Mouse (Mus musculus): ENCODE measurements around the gene Fntb. TPM values are rescaled to one million over a fixed set of nuclear protein-coding genes. Genes with fewer than 3 reads are reported as not detected.

Gene Fntb
- polyA plus RNA-seq, 1 experiment from 2014 or later: 48.8 TPM

DNA sequence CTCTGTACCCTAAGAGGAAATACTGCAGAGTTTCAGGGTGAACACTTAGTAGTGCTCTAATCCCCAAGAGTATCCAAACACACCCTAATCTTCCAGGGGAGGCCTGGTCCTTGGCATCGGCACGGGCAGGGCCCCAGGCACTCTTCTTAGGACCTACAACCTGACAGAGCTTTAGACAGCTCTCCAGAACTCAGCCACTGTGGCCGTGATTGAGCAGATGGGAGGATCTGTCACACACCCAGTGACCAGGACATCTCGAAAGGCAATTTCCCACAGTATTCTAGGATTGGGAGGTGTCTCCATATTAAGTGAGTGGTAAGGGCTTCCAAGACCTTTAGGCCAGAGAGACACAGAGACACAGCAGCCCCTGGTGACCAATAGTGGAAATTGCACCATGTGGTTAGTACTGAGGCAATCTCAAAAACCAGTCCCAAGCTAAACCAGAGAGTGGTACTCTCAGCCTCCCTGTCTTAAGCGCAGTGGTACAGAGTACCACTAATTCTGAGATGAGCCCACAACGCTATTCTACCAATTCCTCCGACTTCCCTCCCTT, 38.4 kb downstream of the Fntb start:
- Histone ChIP-seq H3K9ac (ENCODE audit: low read length) (no peak overlapping the region), H3K4me1 (ENCODE audit: control insufficient read depth, insufficient read depth, low read length) (no peaks in the 10 kb centered on the region), H3K9me3 (ENCODE audit: control insufficient read depth, low read length) (no peaks in the 10 kb centered on the region), H3K27ac (replicated peaks; ENCODE audit: low read depth, low read length) (no peak overlapping the region), H3K4me3 (ENCODE audit: low read depth, low read length) (no peak overlapping the region), H3K4me2 (ENCODE audit: low read depth, severe bottlenecking) (no peak overlapping the region), H3K36me3 (ENCODE audit: control insufficient read depth, insufficient read depth, low read length) (no peaks in the 10 kb centered on the region), H3K27me3 (ENCODE audit: control insufficient read depth, insufficient read depth, low read length) (no peaks in the 10 kb centered on the region)
- 52% methylated on average over 7 of the region's 7 CpGs for WGBS
- DNase-seq (ENCODE audit: low spot score) (peak; percentile 63), ATAC-seq (ENCODE audit: insufficient number of reproducible peaks, low FRiP score, low TSS enrichment, low read depth) (no peak)

DNA sequence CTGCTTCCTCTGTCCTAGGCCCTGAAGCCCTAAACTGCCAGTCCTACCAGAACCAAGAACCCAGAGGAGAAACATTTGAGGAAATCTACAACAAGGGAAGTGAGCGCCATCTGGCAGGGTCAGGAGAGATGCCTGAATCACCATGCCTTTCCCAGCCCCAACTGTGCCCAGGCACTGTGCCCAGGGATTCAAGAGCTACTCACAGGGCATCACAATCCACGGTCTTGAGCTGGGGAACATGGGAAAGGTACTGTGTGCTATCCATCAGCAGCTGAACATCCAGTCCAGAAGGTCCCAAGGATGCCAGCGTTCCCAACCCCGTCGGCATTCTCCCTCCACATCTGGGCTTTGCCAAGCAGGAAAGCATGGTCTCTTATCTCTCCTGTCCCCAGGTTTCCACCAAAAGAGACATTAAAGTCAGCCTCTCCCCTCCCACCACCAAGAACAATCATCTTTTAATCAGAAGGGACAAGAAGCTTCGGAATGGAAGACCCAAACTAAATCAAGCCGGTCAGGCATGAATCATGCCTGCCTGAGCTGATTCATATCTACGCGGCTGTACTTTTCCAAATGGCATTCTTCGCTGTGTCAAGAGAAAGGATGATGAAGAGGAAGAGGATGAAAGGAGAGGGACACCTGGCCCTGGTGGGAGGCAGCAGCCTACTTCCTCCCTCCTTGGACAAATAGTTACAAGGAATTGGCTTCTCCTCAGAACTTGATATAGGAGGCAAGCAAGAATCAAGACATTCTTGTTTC, 39.8 kb downstream of the Fntb start:
- WGBS: 92% methylated on average over 10 of the region's 10 CpGs
- no peak overlapping the region for H3K4me2 ChIP-seq (ENCODE audit: low read depth, severe bottlenecking)
- no peak overlapping the region for H3K27ac ChIP-seq (replicated peaks; ENCODE audit: low read depth, low read length)
- H3K27me3 ChIP-seq (ENCODE audit: control insufficient read depth, insufficient read depth, low read length): no peaks in the 10 kb centered on the region
- no peaks in the 10 kb centered on the region for H3K36me3 ChIP-seq (ENCODE audit: control insufficient read depth, insufficient read depth, low read length)
- H3K9ac ChIP-seq (ENCODE audit: low read length): no peak overlapping the region
- H3K4me3 ChIP-seq (ENCODE audit: low read depth, low read length): no peak overlapping the region
- no peaks in the 10 kb centered on the region for H3K9me3 ChIP-seq (ENCODE audit: control insufficient read depth, low read length)
- ATAC-seq (ENCODE audit: insufficient number of reproducible peaks, low FRiP score, low TSS enrichment, low read depth): no peak
- no peaks in the 10 kb centered on the region for H3K4me1 ChIP-seq (ENCODE audit: control insufficient read depth, insufficient read depth, low read length)
- DNase-seq (ENCODE audit: low spot score): no peak

GRCm38 (mm10) chr12:76807796-76808195, 42.4 kb downstream of the Fntb start:
- DNase-seq (ENCODE audit: low spot score): no peak
- Histone ChIP-seq H3K4me1 (ENCODE audit: control insufficient read depth, insufficient read depth, low read length) (no peaks in the 10 kb centered on the region), H3K4me2 (ENCODE audit: low read depth, severe bottlenecking) (no peak overlapping the region), H3K27ac (replicated peaks; ENCODE audit: low read depth, low read length) (no peak overlapping the region), H3K9me3 (ENCODE audit: control insufficient read depth, low read length) (no peaks in the 10 kb centered on the region), H3K4me3 (ENCODE audit: low read depth, low read length) (no peak overlapping the region), H3K36me3 (ENCODE audit: control insufficient read depth, insufficient read depth, low read length) (no peaks in the 10 kb centered on the region), H3K27me3 (ENCODE audit: control insufficient read depth, insufficient read depth, low read length) (no peaks in the 10 kb centered on the region), H3K9ac (ENCODE audit: low read length) (no peak overlapping the region)
- WGBS: 81% methylated on average over 10 of the region's 10 CpGs
- no peak for ATAC-seq (ENCODE audit: insufficient number of reproducible peaks, low FRiP score, low TSS enrichment, low read depth)

DNA sequence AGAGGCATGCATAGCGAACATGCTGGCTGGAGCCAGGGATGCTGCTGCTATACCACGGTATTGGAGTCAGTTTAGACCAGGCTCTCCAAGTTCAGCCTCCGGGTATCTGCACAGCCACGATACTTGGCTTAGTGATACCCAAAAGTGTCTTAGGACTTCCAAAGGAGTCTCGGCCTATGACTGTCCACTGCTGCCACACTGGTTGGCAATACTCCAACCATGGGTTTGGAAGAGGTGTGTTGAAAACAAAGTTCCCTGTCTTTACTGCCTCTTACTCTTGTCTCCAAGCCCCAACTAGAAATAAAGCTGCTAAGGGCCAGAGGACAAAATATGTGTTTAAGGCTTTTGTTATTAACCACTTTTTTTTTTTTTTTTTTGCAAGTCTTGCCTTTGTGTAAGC, 45.1 kb downstream of the Fntb start:
- 89% methylated on average over 5 of the region's 5 CpGs for WGBS

DNA sequence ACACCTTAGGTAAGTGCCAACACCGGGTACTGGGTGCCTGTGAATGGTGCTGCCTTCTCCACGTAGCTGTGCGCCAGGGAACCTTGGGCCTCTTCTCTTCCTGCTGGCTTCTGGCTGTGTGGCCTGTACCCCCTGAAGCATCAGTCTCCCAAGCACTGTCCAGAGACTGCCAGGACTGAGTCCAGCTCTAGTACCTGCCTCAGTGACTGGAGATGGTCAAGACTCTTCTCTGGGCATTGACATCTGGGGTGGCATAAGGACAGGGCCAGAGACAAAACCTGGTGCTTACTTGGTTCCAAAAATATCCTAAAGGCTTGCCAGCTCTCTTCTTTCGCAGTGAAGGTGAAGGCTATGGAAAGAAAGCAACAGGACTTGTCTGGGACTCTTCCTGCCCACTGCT, 45.6 kb downstream of the Fntb start:
- no peak for DNase-seq (ENCODE audit: low spot score)
- Histone ChIP-seq H3K9ac (ENCODE audit: low read length) (no peak overlapping the region), H3K4me3 (ENCODE audit: low read depth, low read length) (no peak overlapping the region), H3K4me2 (ENCODE audit: low read depth, severe bottlenecking) (no peak overlapping the region), H3K27me3 (ENCODE audit: control insufficient read depth, insufficient read depth, low read length) (no peaks in the 10 kb centered on the region), H3K4me1 (ENCODE audit: control insufficient read depth, insufficient read depth, low read length) (no peaks in the 10 kb centered on the region), H3K36me3 (ENCODE audit: control insufficient read depth, insufficient read depth, low read length) (no peaks in the 10 kb centered on the region), H3K27ac (replicated peaks; ENCODE audit: low read depth, low read length) (no peak overlapping the region), H3K9me3 (ENCODE audit: control insufficient read depth, low read length) (no peaks in the 10 kb centered on the region)
- no peak for ATAC-seq (ENCODE audit: insufficient number of reproducible peaks, low FRiP score, low TSS enrichment, low read depth)
- 89% methylated on average over 4 of the region's 4 CpGs for WGBS

More for the DNA sequence above, 45.1 kb downstream of the Fntb start:
- Histone ChIP-seq H3K9me3 (ENCODE audit: control insufficient read depth, low read length) (no peaks in the 10 kb centered on the region), H3K36me3 (ENCODE audit: control insufficient read depth, insufficient read depth, low read length) (no peaks in the 10 kb centered on the region), H3K27ac (replicated peaks; ENCODE audit: low read depth, low read length) (no peak overlapping the region), H3K4me3 (ENCODE audit: low read depth, low read length) (no peak overlapping the region), H3K4me1 (ENCODE audit: control insufficient read depth, insufficient read depth, low read length) (no peaks in the 10 kb centered on the region), H3K9ac (ENCODE audit: low read length) (no peak overlapping the region), H3K27me3 (ENCODE audit: control insufficient read depth, insufficient read depth, low read length) (no peaks in the 10 kb centered on the region), H3K4me2 (ENCODE audit: low read depth, severe bottlenecking) (no peak overlapping the region)
- ATAC-seq (ENCODE audit: insufficient number of reproducible peaks, low FRiP score, low TSS enrichment, low read depth) (no peak), DNase-seq (ENCODE audit: low spot score) (no peak)

DNA sequence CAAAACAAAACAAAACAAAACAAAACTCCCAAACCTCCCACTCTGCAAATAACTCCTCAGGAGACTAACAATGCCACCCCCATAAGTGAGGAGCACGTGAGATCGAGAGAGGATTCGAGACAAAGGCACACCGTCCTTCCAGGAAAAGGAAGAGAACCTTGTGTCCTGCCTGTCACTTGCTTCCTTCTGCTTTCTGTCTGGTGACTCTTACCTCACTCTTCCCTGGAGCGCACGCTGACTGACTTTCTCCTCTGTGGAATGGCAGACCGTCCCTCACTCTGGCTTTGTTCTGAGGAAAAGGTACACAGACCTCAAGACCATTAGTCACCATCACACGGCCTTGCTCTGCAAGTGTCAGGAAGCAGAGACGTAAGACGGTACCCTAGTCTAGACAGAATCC, 48.2 kb downstream of the Fntb start:
- H3K36me3 ChIP-seq (ENCODE audit: control insufficient read depth, insufficient read depth, low read length): no peaks in the 10 kb centered on the region
- H3K9ac ChIP-seq (ENCODE audit: low read length): no peak overlapping the region
- ATAC-seq (ENCODE audit: insufficient number of reproducible peaks, low FRiP score, low TSS enrichment, low read depth): no peak
- WGBS: 72% methylated on average over 10 of the region's 10 CpGs
- no peak overlapping the region for H3K4me2 ChIP-seq (ENCODE audit: low read depth, severe bottlenecking)
- no peak for DNase-seq (ENCODE audit: low spot score)
- H3K27me3 ChIP-seq (ENCODE audit: control insufficient read depth, insufficient read depth, low read length): no peaks in the 10 kb centered on the region
- no peak overlapping the region for H3K27ac ChIP-seq (replicated peaks; ENCODE audit: low read depth, low read length)
- H3K4me1 ChIP-seq (ENCODE audit: control insufficient read depth, insufficient read depth, low read length): no peaks in the 10 kb centered on the region
- no peak overlapping the region for H3K4me3 ChIP-seq (ENCODE audit: low read depth, low read length)
- no peaks in the 10 kb centered on the region for H3K9me3 ChIP-seq (ENCODE audit: control insufficient read depth, low read length)

DNA sequence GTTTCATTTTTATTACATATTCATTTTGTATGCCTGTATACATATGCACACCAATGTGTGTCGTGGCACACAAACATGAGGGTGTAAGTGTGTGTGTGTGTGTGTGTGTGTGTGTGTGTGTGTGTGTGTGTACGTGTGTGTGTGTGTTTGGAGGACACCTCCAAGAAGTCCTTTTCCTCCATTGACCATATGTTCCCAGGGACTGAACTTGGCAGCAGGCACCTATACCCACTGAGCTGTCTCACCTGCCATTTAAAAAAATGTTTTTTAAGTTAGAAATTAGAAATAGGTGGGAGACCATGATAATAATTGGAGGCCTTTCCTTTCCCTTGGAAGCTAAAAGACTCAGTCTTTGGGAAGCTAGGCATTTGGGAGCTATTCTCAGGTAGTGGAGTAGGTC, 48.7 kb downstream of the Fntb start:
- Histone ChIP-seq H3K36me3 (ENCODE audit: control insufficient read depth, insufficient read depth, low read length) (no peaks in the 10 kb centered on the region), H3K4me2 (ENCODE audit: low read depth, severe bottlenecking) (no peak overlapping the region), H3K27ac (replicated peaks; ENCODE audit: low read depth, low read length) (no peak overlapping the region), H3K4me1 (ENCODE audit: control insufficient read depth, insufficient read depth, low read length) (no peaks in the 10 kb centered on the region), H3K4me3 (ENCODE audit: low read depth, low read length) (no peak overlapping the region), H3K9me3 (ENCODE audit: control insufficient read depth, low read length) (no peaks in the 10 kb centered on the region), H3K9ac (ENCODE audit: low read length) (no peak overlapping the region), H3K27me3 (ENCODE audit: control insufficient read depth, insufficient read depth, low read length) (no peaks in the 10 kb centered on the region)
- ATAC-seq (ENCODE audit: insufficient number of reproducible peaks, low FRiP score, low TSS enrichment, low read depth) (no peak), DNase-seq (ENCODE audit: low spot score) (no peak)
- WGBS: 83% methylated on average over 2 of the region's 2 CpGs

- Histone ChIP-seq H3K9ac (ENCODE audit: low read length) (no peak overlapping the region), H3K4me2 (ENCODE audit: low read depth, severe bottlenecking) (no peak overlapping the region), H3K27me3 (ENCODE audit: control insufficient read depth, insufficient read depth, low read length) (peaks cover 9% of the 10 kb centered on the region), H3K27ac (replicated peaks; ENCODE audit: low read depth, low read length) (no peak overlapping the region), H3K9me3 (ENCODE audit: control insufficient read depth, low read length) (no peaks in the 10 kb centered on the region), H3K4me1 (ENCODE audit: control insufficient read depth, insufficient read depth, low read length) (0 out of 2 replicates have a peak, but pooled peaks cover 3% of the 10 kb centered on the region), H3K36me3 (ENCODE audit: control insufficient read depth, insufficient read depth, low read length) (no peaks in the 10 kb centered on the region), H3K4me3 (ENCODE audit: low read depth, low read length) (no peak overlapping the region)
- ATAC-seq (ENCODE audit: insufficient number of reproducible peaks, low FRiP score, low TSS enrichment, low read depth): no peak
- WGBS: 36% methylated on average over 4 of the region's 4 CpGs
- DNase-seq (ENCODE audit: low spot score): no peak
Observed at GRCm38 (mm10) chr12:76816720-76817119, 51.3 kb downstream of the Fntb start.
